10 mouse cellular contexts compared by ENCODE assay signal in genomic region chr15:45180173-45180572, GRCm38 (mm10).
DNase-seq lines count a peak whose midpoint lies in the region; ATAC-seq lines count a peak whose summit lies in the region.
"Had no signal": no experiment of that assay in that cellular context is flagged by ENCODE, and none has a peak within 500 bp of the region (broad histone marks: within the 10 kb centered on the region; RNA-seq: fewer than 3 reads in every experiment).

No protein-coding gene starts in this region.

- no peaks in the 10 kb centered on the region for H3K36me3 ChIP-seq in hindbrain, embryonic 10.5 days
- no peaks in the 10 kb centered on the region for H3K36me3 ChIP-seq in hindbrain, embryonic 16.5 days (ENCODE audit: control insufficient read depth, insufficient read depth, low read length)
- H3K36me3 ChIP-seq in midbrain, embryonic 14.5 days (ENCODE audit: control insufficient read depth, insufficient read depth, low read length): no peaks in the 10 kb centered on the region
- H3K36me3 ChIP-seq in midbrain, embryonic 13.5 days: no peaks in the 10 kb centered on the region
- H3K36me3 ChIP-seq: hindbrain, embryonic 15.5 days had no signal

- no peak overlapping the region for H3K9ac ChIP-seq in hindbrain, embryonic 16.5 days (ENCODE audit: low read depth, low read length)
- no peak overlapping the region for H3K9ac ChIP-seq in midbrain, embryonic 14.5 days (replicated peaks; ENCODE audit: low read length)
- H3K9ac ChIP-seq in midbrain, embryonic 13.5 days (replicated peaks): no peak overlapping the region
- H3K9ac ChIP-seq: hindbrain, embryonic 15.5 days had no signal

- 65% methylated on average over 5 of the region's 5 CpGs for WGBS in hindbrain, embryonic 10.5 days
- 61% methylated on average over 5 of the region's 5 CpGs for WGBS in hindbrain, embryonic 16.5 days
- 51% methylated on average over 5 of the region's 5 CpGs for WGBS in midbrain, embryonic 14.5 days
- WGBS in midbrain, embryonic 13.5 days: 52% methylated on average over 5 of the region's 5 CpGs

- H3K27me3 ChIP-seq in hindbrain, embryonic 10.5 days (ENCODE audit: insufficient read depth, poor library complexity, severe bottlenecking): no peaks in the 10 kb centered on the region
- H3K27me3 ChIP-seq in hindbrain, embryonic 16.5 days (replicated peaks; ENCODE audit: control insufficient read depth, insufficient read depth, low read length): no peaks in the 10 kb centered on the region
- no peaks in the 10 kb centered on the region for H3K27me3 ChIP-seq in midbrain, embryonic 14.5 days (ENCODE audit: control insufficient read depth, insufficient read depth, low read length)
- H3K27me3 ChIP-seq in midbrain, embryonic 13.5 days: no peaks in the 10 kb centered on the region
- H3K27me3 ChIP-seq: hindbrain, embryonic 15.5 days had no signal

- H3K9me3 ChIP-seq in hindbrain, embryonic 10.5 days: no peaks in the 10 kb centered on the region
- H3K9me3 ChIP-seq in hindbrain, embryonic 16.5 days (ENCODE audit: control insufficient read depth, low read length): no peaks in the 10 kb centered on the region
- H3K9me3 ChIP-seq in midbrain, embryonic 14.5 days (ENCODE audit: control insufficient read depth, low read length): no peaks in the 10 kb centered on the region
- no peaks in the 10 kb centered on the region for H3K9me3 ChIP-seq in midbrain, embryonic 13.5 days
- H3K9me3 ChIP-seq: hindbrain, embryonic 15.5 days had no signal

- DNase-seq in hindbrain, embryonic 10.5 days (ENCODE audit: low spot score): peak; percentile 22
- peak; percentile 46 for DNase-seq in midbrain, embryonic 14.5 days
- peak; percentile 7 for DNase-seq in adrenal gland, postnatal 25 days
- DNase-seq in retina, embryonic 14.5 days (ENCODE audit: low spot score): peak; percentile 39
- no peak for DNase-seq in layer of hippocampus, adult 18-20 months (ENCODE audit: low spot score in 2 of 2)
- DNase-seq in right cerebral cortex, postnatal 14 days: no peak
- DNase-seq: cerebellum, adult 9-11 months had no signal

- no peak overlapping the region for H3K27ac ChIP-seq in hindbrain, embryonic 10.5 days
- no peak overlapping the region for H3K27ac ChIP-seq in hindbrain, embryonic 16.5 days (ENCODE audit: low read depth, low read length)
- H3K27ac ChIP-seq in midbrain, embryonic 14.5 days (replicated peaks; ENCODE audit: low read depth, low read length): no peak overlapping the region
- H3K27ac ChIP-seq in midbrain, embryonic 13.5 days: no peak overlapping the region
- H3K27ac ChIP-seq: hindbrain, embryonic 15.5 days had no signal

- no peak overlapping the region for H3K4me3 ChIP-seq in hindbrain, embryonic 10.5 days
- H3K4me3 ChIP-seq in hindbrain, embryonic 16.5 days (ENCODE audit: low read length): no peak overlapping the region
- no peak overlapping the region for H3K4me3 ChIP-seq in midbrain, embryonic 14.5 days (replicated peaks; ENCODE audit: low read depth, low read length)
- H3K4me3 ChIP-seq in midbrain, embryonic 13.5 days (replicated peaks): no peak overlapping the region
- H3K4me3 ChIP-seq: hindbrain, embryonic 15.5 days had no signal

- H3K4me1 ChIP-seq in hindbrain, embryonic 10.5 days (replicated peaks): no peaks in the 10 kb centered on the region
- H3K4me1 ChIP-seq in hindbrain, embryonic 16.5 days (ENCODE audit: control insufficient read depth, insufficient read depth, low read depth, low read length): no peaks in the 10 kb centered on the region
- no peaks in the 10 kb centered on the region for H3K4me1 ChIP-seq in midbrain, embryonic 14.5 days (ENCODE audit: control insufficient read depth, insufficient read depth, low read length)
- H3K4me1 ChIP-seq in midbrain, embryonic 13.5 days (replicated peaks): no peaks in the 10 kb centered on the region
- H3K4me1 ChIP-seq: hindbrain, embryonic 15.5 days had no signal

- no peak for ATAC-seq in hindbrain, embryonic 16.5 days
- ATAC-seq in midbrain, embryonic 14.5 days (ENCODE audit: low FRiP score, low TSS enrichment): no peak
- ATAC-seq in midbrain, embryonic 13.5 days: no peak

- no peak overlapping the region for H3K4me2 ChIP-seq in hindbrain, embryonic 16.5 days (ENCODE audit: low read length)
- no peak overlapping the region for H3K4me2 ChIP-seq in midbrain, embryonic 14.5 days (ENCODE audit: low read length)
- no peak overlapping the region for H3K4me2 ChIP-seq in midbrain, embryonic 13.5 days (replicated peaks)
- H3K4me2 ChIP-seq: hindbrain, embryonic 15.5 days had no signal

Comparison
In these comparisons a context has a peak if more than half of its experiments do, and no peak if none do; other contexts are left out.
1. DNase-seq: peak in hindbrain, embryonic 10.5 days (single experiment), midbrain, embryonic 14.5 days (single experiment), adrenal gland, postnatal 25 days (single experiment) and retina, embryonic 14.5 days (single experiment); none in layer of hippocampus, adult 18-20 months (0 of 2) and right cerebral cortex, postnatal 14 days (single experiment).